Mouse (Mus musculus): ENCODE results near the gene Nme1. TPM values are rescaled to one million over a fixed set of nuclear protein-coding genes. Genes with fewer than 3 reads are reported as not detected.

The Nme1 gene
- 6.3 and 7.8 TPM in 2 replicates for polyA plus RNA-seq (2012)

DNA sequence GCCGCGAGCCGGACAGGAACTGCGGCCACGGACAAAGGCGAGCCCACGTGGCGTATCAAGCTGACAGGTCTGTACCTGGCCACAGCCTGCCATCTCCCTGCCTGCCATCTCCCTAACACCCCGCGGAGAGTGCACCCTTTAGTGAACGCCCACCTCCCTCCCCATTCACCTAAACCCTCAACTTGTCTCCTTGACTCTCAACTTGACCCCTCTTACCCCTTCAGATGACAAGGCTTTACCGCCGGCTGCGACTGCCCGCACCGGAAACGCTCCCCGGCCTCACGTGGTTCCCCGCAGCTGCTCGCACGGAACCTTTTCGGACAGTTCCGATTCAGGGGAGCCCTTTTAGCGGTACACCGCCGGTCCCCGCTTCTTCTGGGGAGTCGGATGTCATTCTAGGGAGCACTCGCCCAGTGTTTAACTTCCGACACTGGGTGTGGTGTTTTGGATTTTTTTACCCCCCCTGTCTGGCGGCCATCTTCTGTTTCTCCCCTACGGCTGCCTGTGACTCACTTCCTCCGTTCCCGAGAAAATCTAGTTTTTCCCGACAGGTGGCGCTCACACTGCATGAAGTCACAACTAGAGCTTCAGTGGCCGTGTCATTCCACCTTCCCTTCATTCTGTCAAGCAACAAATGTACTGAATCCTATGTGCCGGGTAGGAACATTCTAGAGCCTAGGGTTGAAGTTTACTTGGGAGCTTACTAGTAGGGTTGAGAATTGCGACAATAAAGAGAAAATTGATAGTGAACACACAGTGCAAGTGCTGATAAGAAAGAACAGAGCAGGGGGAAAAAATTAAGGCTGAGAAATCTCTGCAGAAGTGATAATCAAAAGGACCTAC, at the start of gene Nme1, which contains the start of gene Gm20390:
Gene Nme1 (minus strand): TSS at position 517 of the 843 bp plus-strand sequence.
Gene Gm20390 (minus strand): TSS at position 289 of the 843 bp plus-strand sequence.

DNA sequence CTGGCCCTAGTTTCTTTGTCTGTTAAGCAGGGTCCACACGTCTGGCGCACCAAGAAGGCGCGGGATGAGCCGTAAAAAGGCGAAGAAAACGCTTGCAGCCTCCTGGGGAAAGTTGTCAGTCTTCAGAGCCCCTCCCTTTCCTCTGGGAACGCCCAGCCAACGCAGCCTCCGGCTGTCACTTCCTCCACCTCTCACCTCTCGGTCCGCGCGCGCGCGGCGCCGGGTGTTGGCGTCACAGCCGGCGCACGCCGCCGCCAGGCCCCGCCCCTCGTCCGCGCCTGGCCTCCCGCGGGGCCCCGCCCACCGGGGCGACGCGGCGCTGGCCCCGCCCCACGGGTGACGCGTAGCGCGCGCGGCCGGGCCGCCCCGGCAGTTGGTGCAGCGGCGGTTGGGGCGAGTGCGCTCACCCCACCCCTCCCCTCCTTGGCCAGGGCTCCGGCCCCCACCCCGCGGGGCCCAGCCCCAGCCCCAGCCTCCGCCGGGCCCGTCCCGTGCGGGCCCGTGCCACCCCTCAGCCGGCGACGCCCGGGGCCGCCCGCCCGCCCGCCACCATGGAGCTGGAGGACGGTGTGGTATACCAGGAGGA, 27.5 kb upstream of the Nme1 start, which contains the start of gene Spag9:
Gene Spag9 (plus strand): TSS at position 372 of the 586 bp plus-strand sequence.

DNA sequence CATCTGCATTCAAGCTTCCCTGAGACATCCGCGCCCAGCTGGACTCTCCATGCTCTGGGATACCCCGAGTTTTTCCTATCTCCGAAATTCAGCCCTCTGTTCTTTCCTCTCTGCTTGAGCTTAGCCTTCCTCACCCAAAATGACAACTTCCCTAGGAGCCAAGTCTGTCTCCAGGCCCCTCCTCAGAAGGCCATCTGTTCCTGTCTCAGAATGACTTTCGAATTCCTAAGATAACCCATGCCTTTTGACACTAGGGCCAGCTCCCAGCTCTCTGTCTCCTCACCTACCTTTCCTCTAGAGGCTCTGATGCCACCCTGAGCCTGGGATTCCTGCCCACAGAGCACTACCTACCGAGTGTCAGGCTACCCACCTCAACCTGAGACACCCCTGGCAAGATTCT, 12.2 kb downstream of the Nme1 start, which contains the start of gene Nme2:
Gene Nme2 (minus strand): TSS at position 101 of the 400 bp plus-strand sequence.

Other genes with a start within 250 kb of the Nme1 start
- gene Utp18, start 82.8 kb downstream of the Nme1 start, polyA plus RNA-seq (2012): 31.8 and 42.6 TPM in 2 replicates
- gene Mbtd1, start 82.7 kb downstream of the Nme1 start, polyA plus RNA-seq (2012): 22.0 and 22.5 TPM in 2 replicates
- gene Nme2, start 12.3 kb downstream of the Nme1 start, polyA plus RNA-seq (2012): 238 and 264 TPM in 2 replicates
- gene Gm20390, start 228 bp downstream of the Nme1 start, polyA plus RNA-seq (2012): 349 and 378 TPM in 2 replicates
- gene Spag9, start 27.6 kb upstream of the Nme1 start, polyA plus RNA-seq (2012): 13.0 and 18.2 TPM in 2 replicates
- gene Tob1, start 242.9 kb upstream of the Nme1 start, polyA plus RNA-seq (2012): 21.7 and 23.1 TPM in 2 replicates

All from megakaryocyte-erythroid progenitor cell, adult 5 weeks (primary cell).